Mouse (Mus musculus) ES-E14 (cell line): ENCODE results near the gene Fxyd2.

Experiments used
- CHD2 ChIP-seq: IDR thresholded peaks from 2 replicates; pipeline ENCODE4 v1.6.1; 2014; ENCODE audit warnings: mild to moderate bottlenecking, low read depth, low read length, inconsistent platforms
- HCFC1 ChIP-seq: IDR thresholded peaks from 2 replicates; pipeline ENCODE4 v1.6.1; 2012; ENCODE audit warnings: low read length, inconsistent platforms, borderline replicate concordance; ENCODE audit not compliant: insufficient read depth
- MAFK ChIP-seq: IDR thresholded peaks from 2 replicates; pipeline ENCODE4 v1.6.1; 2014; ENCODE audit warnings: mild to moderate bottlenecking, low read depth, low read length, inconsistent platforms; ENCODE audit not compliant: insufficient read depth

DNA sequence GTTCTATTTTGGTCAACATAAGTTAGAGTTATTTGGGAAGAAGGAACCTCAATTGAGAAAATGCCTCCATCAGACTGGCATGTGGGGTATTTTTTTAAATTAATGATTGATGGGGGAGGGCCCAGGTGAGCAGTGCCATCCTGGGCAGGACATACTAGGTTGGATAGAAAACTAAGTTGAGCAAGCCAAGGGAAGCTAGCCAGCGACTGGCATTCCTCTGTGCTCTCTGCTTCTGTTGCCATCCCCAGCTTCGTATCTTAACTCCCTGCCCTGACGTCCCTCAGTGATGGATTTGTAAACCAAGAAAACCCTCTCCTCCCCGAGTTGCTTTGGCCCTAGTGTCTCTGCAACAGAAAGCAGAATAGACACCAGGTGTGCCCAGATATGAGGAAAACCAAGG, 39.6 kb downstream of the Fxyd2 start:
- no peak for TF ChIP-seq CHD2
- TF ChIP-seq HCFC1: no peak
- no peak for TF ChIP-seq MAFK
